Mouse (Mus musculus): ENCODE data around the gene Ccdc70.
"Not testable (repeated sequence)": the region's sequence is repeated elsewhere in the genome, so short reads cannot be mapped to it uniquely, and the experiment has no call there.

Ccdc70 gene

GRCm38 (mm10) chr8:21969475-21969874 is at the start of gene Ccdc70:
TSS of gene Ccdc70 (plus strand) at chr8:21969775.
- no peak for DNase-seq (ENCODE audit: low read depth, low spot score)

- not testable (repeated sequence) for DNase-seq (ENCODE audit: low read depth, low spot score)
Measured at GRCm38 (mm10) chr8:21930754-21931153, 38.8 kb upstream of the Ccdc70 start.

GRCm38 (mm10) chr8:21932610-21933009 is 37.0 kb upstream of the Ccdc70 start, which contains the start of gene Defb15:
TSS of gene Defb15 (minus strand) at chr8:21932710.
- DNase-seq (ENCODE audit: low read depth, low spot score), result no peak

- DNase-seq (ENCODE audit: low read depth, low spot score), result not testable (repeated sequence)
Measured at GRCm38 (mm10) chr8:21938052-21938451, 31.5 kb upstream of the Ccdc70 start, which contains the start of gene Defb35. TSS of gene Defb35 (plus strand) at chr8:21938352.

GRCm38 (mm10) chr8:21946462-21946861 is 23.1 kb upstream of the Ccdc70 start, which contains the start of gene Defb13:
TSS of gene Defb13 (plus strand) at chr8:21946762.
- DNase-seq (ENCODE audit: low read depth, low spot score), result no peak

- DNase-seq (ENCODE audit: low read depth, low spot score), result no peak
Measured at GRCm38 (mm10) chr8:21947311-21948017, 22.1 kb upstream of the Ccdc70 start.

- peak; percentile 27 for DNase-seq (ENCODE audit: low read depth, low spot score)
Measured at GRCm38 (mm10) chr8:21955321-21955720, 14.3 kb upstream of the Ccdc70 start.

GRCm38 (mm10) chr8:21956336-21956735 is 13.2 kb upstream of the Ccdc70 start:
- no peak for DNase-seq (ENCODE audit: low read depth, low spot score)

- no peak for DNase-seq (ENCODE audit: low read depth, low spot score)
Measured at GRCm38 (mm10) chr8:21958414-21958813, 11.2 kb upstream of the Ccdc70 start, which contains the start of gene Fam90a1a. TSS of gene Fam90a1a (plus strand) at chr8:21958714.

GRCm38 (mm10) chr8:21966646-21967045 is 2.9 kb upstream of the Ccdc70 start:
- no peak for DNase-seq (ENCODE audit: low read depth, low spot score)

- DNase-seq (ENCODE audit: low read depth, low spot score), result no peak
Measured at GRCm38 (mm10) chr8:21978193-21978592, 8.6 kb downstream of the Ccdc70 start.

GRCm38 (mm10) chr8:21981664-21982337 is 12.2 kb downstream of the Ccdc70 start:
- no peak for DNase-seq (ENCODE audit: low read depth, low spot score)

GRCm38 (mm10) chr8:21992184-21992583 is 22.6 kb downstream of the Ccdc70 start:
- peak; percentile 13 for DNase-seq (ENCODE audit: low read depth, low spot score)

- DNase-seq (ENCODE audit: low read depth, low spot score), result peak; percentile 26
Measured at GRCm38 (mm10) chr8:21995181-21995580, 25.6 kb downstream of the Ccdc70 start.

- no peak for DNase-seq (ENCODE audit: low read depth, low spot score)
Measured at GRCm38 (mm10) chr8:22004750-22005522, 35.4 kb downstream of the Ccdc70 start.

GRCm38 (mm10) chr8:22006423-22006822 is 36.8 kb downstream of the Ccdc70 start:
- no peak for DNase-seq (ENCODE audit: low read depth, low spot score)

- no peak for DNase-seq (ENCODE audit: low read depth, low spot score)
Measured at GRCm38 (mm10) chr8:22009403-22009802, 39.8 kb downstream of the Ccdc70 start.

- no peak for DNase-seq (ENCODE audit: low read depth, low spot score)
Measured at GRCm38 (mm10) chr8:22013034-22013707, 43.6 kb downstream of the Ccdc70 start.

GRCm38 (mm10) chr8:22017731-22018130 is 48.2 kb downstream of the Ccdc70 start:
- DNase-seq (ENCODE audit: low read depth, low spot score), result no peak

GRCm38 (mm10) chr8:22019498-22019897 is 49.9 kb downstream of the Ccdc70 start:
- DNase-seq (ENCODE audit: low read depth, low spot score), result no peak

- no peak for DNase-seq (ENCODE audit: low read depth, low spot score)
Measured at GRCm38 (mm10) chr8:22022244-22022643, 52.7 kb downstream of the Ccdc70 start.
